Mouse (Mus musculus): ENCODE results near the gene Elmo1.

DNA sequence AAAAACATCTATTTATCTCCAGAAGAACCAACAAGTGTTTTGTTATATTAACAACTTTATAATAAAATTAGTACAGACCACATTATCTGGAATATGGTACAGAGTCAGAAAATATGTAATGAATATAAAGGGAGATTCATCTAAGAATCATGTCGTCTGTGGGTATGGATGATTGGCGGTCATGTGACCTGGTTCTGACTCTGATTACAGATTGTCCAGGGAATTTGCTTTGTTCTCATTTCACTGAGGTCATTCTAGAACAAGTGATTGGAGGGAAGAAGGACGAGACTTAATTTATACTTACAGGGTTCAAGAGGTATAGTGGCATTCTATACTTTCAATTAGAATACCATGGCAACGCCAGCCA lies 95.4 kb downstream of the Elmo1 start:
- TF ChIP-seq CTCF (IDR thresholded peaks at IDR 0.05; ENCODE audit: low read depth, low read length) = no peak
- TF ChIP-seq POLR2A (IDR thresholded peaks at IDR 0.05; ENCODE audit: insufficient read depth, low read length) = no peak

Measured in ES-Bruce4 (cell line).